Mouse (Mus musculus) spleen, postnatal 36 days (tissue): ENCODE data around the gene Rdh19.
"Not testable (repeated sequence)": the region's sequence is repeated elsewhere in the genome, so short reads cannot be mapped to it uniquely, and the experiment has no call there.

Experiments used
- DNase-seq, 2 experiments: peaks; one replicate each; pipeline ENCODE4 v3.0.0; 2022; ENCODE audit warnings: low spot score in 2 of 2, mixed read lengths in 1 of 2

Gene Rdh19

DNA sequence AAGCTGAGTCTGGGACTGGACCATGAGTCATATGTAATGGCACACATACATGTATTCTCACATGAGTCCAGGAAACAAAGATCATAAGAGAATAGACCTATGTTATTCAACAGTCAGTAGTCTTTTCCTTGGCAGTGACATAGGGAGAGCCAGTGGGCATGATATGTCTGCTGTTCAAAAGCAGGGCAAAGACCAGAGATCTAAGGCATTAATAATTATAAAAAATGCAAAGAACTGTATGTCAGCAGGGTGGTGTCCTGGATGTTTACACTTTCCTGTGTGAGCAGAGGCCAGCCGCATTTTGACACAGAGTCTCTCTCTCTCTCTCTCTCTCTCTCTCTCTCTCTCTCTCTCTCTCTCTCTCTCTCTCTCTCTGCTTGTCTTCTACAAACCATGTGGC lies at the start of gene Rdh19:
Gene Rdh19, plus strand, starts transcription at position 301 of the 400 bp plus-strand sequence.
- DNase-seq, result no peak

DNA sequence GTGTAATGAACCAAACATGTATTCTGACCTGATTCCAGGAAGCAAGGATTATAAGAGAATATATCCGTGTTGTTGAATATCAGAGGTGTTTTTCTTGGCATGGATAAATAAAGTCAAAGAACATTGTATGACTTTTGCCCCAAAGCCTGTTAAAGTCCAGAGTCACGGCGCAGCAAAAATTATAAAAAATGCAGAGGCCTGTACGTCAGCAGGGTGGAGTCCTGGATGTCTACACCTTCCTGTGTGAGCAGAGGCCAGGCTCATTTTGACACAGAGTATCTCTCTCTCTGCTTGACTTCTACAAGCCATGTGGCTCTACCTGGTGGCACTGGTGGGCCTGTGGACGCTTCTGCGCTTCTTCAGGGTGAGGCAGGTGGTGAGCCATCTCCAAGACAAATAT lies 48.8 kb upstream of the Rdh19 start, which contains the start of gene Rdh16:
Gene Rdh16, plus strand, starts transcription at position 262 of the 400 bp plus-strand sequence.
- no peak for DNase-seq

DNA sequence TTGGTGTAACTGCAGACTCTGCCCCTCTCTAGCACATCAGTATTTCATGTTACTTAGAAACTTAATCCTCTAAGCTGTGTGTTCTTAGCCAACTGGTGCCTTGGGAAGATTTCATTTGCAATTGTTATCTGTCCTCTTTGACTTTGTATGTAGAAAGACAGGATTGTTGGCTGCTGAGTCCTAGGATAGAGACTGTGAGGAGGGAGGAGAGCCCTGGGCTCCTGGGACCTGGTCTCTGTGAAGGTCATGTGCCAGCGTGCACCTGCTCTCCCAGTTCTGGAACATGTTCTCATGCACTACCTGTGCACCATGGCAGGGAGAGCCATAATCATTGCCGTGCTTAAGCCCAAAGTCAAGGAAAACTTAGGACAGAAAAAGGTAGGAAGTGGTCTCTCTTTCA lies 48.1 kb upstream of the Rdh19 start:
- no peak for DNase-seq

DNA sequence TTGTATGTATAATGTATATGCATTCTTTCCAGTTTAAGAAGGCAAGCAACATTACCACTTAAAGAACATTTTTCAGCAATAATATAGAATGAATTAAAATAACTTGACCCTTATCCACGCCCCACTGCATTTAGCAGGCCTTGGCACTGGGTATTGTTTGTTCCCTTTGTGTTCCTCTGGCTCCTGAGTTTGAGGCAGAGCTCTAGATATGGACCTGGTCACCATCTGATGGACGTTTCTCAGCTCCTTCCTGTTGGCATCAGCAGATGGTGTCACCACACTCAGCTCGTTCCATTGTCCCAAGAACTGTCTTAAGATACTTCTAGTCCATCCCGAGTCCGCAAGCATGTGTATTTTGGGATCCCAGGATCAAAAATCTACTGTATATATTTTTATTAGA lies 47.5 kb upstream of the Rdh19 start:
- no peak for DNase-seq

DNA sequence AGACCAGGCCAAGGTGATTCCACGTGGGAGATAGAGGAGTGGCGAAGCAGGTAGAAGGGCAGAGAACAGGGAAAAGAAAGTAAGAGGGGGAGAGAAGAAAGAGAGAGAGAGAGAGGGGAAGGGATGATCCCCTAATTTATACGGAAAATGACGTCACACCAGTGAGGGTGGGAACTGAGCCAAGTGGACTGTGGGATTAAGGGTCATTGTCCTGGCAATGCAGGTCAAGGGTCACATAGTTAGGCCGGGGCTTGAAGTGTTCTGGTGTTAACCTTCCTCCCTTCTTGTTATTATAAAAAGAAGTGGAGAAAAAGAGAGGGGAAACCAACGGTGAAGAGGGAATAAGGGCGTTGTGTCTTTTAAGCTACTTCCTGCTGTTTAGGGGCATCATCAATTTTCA lies 45.3 kb upstream of the Rdh19 start:
- no peak for DNase-seq

DNA sequence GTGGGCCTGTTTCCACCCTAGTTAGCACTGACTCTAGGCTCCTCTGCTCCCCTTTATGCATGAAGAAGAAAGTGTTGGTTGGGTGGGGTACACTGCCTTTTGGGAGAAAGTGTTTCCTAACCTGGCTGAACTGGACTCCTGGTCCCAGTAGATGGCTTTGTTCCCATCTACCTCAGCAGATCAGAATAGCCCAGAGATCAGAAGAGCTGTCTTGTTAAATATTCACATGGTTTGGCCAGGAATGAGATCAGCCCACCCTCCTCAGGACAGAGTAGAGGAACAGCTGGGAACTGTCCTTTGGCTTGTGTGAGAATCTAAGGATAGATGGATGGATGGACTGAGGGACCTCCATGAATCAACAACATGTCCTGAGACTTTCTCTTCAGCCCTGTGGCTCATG lies 33.8 kb upstream of the Rdh19 start:
- DNase-seq, result no peak

DNA sequence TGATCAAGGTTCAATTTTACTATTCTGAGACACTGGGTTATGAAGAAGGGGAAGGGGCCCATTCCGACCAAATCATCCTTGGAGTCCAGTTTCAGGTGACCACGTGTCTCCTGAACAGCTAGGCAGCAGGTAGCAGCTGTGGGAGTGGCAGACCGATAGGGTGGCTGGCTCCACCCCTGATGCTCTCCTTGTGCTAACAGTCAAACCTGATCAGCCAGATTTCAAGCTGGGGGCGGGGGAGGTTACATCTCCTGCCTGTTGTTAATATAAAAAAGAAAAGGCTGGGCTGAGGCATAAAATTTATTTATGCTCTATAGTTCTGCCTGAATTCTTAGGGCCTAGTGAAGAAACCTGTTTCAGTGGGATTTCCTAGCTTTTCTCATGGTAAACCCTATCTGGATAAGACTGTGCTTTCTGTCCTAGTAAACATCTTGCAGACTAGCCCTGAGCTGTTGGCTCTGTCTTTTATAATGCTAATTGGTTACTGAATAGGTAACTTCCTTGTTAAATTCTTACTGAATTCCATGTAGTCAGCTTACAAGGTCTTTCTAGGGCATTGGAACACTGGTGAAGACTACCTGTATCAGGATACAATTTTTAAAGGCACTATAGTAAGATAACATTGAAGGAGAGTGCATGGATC lies 32.3 kb upstream of the Rdh19 start:
- not testable (repeated sequence) for DNase-seq

DNA sequence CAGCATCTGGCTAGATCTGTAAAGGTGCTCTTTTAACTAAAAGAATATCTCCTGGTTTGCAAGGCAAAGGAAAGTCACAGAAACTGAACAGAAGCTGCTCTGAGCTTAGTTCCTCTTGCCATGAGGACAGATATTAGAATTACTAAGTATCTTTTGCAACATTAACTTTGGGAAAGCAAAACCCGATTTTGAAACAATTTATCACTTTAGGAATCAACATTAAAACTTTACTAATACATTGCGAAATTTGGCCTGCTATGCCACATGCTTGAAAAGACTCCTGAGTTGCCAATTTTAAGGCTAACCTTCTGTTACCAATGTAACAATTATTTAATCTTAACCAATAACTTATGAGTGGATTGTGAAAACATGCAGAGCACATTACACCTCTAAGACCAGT lies 27.9 kb upstream of the Rdh19 start:
- not testable (repeated sequence) for DNase-seq

DNA sequence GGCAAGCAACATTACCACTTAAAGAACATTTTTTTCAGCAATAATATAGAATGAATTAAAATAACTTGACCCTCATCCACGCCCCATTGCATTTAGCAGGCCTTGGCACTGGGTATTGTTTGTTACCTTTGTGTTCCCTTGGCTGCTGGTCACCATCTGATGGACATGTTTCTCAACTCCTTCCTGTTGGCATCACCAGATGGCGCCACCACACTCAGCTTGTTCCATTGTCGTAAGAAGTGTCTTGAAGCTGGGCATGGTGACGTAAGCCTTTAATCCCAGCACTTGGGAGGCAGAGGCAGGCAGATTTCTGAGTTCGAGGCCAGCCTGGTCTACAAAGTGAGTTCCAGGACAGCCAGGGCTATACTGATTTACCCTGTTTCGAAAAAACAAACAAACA lies 24.3 kb upstream of the Rdh19 start:
- DNase-seq, result no peak

DNA sequence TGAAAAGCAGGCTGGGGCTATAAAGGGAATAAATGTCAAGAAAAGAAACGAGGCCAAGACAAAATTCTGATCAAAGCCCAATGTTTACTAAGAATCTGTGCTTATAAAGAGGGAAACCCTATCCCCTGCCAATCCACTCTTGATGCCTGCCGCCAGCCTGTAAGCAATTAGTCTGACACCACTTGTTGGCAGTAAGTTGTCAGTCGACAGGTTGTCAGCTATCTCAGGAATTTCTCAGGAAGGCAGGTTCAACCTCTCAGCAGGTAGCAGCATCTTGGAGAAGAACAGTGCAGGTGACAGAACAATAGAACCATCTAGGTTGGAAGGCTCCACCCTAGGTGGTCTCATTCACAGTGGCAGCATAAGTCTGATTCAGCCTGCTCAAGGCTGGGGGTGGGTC lies 20.6 kb upstream of the Rdh19 start:
- no peak for DNase-seq

DNA sequence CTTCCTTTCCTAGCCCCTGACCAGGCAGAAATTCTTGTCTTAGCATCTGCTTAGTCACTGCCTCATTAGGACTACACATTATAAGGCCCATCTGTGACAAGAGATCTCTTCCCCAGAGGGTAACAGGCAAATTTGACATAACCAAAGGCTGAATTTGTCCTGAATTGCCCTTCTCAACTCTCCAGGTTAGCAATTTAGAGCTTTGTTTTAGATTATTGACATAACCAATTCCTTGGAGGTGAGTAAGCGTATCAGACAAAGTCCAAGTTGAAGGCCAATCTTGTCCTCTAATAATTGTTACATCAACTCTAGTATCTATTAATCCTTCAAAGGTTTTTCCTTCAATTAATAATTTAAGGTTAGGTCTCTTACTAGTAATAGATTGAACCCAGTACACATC lies 15.5 kb upstream of the Rdh19 start:
- not testable (repeated sequence) for DNase-seq

DNA sequence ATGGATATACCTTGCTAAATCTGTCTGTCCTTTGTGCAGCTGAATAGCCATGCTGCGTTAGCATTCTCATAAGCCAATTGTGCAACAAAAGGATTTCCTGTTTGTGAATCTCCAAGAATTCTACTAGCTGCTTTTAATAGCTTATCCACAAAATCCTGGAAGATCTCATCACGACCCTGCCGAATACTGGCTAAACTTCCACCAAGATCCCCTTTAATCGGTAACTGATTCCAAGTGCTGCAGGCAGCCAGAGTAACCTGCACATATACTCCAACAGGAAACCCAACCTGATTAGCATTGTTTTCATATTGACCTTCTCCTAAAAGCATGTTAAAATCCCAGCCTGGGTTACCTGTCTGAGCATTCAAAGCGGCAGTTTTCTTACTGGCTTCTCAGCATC lies 14.4 kb upstream of the Rdh19 start:
- DNase-seq, result no peak

DNA sequence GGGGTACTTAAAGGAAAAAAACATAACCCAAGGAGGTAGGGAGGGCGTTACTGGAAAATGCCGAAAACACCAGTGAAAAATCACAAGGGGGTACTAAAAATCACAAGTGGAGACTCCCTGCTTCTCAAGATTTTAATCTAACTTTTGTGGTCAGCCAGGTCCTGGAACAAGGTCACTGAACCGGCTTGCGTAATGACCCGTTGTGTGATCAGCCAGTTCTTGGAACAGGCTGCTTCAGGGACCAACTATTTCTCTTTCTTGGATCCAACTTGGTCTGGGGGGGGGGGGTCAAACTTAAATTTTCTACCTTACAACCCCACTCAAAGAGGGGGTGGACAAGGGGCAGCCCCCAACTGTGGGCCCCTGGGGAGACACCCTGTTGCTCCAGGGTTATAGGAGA lies 11.9 kb upstream of the Rdh19 start:
- DNase-seq, result not testable (repeated sequence)

DNA sequence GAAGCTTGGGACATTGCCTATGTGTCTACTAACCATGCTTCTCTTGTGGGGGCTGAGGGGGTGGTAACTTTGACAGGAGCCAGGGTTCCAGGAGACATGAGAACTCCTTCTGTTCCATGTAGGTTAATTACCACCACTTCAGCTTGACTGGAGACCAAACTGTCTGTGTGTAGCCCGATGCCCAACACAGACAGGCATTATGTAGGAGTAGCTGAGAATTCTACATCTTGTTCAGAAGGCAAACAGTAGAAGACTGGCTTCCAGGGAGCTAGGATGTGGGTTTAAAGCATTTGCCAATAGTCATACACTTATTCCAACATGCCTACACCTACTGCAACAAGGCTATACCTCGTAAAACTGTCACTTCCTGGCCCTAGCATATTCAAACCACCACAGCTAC lies 11.2 kb upstream of the Rdh19 start:
- DNase-seq, result no peak

DNA sequence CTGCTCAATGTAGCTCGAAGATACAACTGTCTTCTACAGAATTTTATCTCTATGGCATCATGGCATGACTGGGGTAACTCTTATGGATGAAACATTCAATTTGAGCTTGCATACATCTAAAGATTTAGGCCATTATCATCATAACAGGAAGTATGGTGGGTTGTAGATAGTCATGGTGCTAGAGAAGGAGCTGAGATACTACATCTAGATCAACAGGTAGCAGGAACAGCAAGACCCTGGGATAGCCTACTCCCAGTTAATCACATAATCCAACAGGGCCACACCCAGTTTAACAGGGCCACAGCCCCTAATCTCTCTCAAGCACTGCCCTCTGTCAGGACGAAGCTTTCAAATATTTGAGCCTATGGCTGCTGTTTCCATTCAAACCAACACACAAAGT lies 9.0 kb upstream of the Rdh19 start:
- no peak for DNase-seq

DNA sequence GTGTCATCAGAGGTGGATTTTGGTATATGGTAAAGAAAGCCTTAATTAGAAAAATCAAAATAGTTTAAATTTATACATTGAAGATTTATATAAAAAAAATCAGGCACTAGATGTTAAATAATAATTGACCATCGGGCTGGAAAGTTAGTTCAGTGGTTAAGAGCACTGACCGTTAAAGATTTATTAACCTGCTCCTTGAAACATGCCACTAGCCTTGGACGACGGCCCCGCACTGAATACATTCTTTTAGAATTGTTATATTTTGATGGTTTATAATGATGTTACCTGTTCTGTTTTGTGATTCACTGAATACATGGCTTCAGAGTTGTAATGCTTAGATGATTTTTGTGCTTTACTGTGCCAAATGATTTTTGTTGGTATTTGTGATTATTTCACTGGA lies 3.8 kb upstream of the Rdh19 start:
- not testable (repeated sequence) for DNase-seq

DNA sequence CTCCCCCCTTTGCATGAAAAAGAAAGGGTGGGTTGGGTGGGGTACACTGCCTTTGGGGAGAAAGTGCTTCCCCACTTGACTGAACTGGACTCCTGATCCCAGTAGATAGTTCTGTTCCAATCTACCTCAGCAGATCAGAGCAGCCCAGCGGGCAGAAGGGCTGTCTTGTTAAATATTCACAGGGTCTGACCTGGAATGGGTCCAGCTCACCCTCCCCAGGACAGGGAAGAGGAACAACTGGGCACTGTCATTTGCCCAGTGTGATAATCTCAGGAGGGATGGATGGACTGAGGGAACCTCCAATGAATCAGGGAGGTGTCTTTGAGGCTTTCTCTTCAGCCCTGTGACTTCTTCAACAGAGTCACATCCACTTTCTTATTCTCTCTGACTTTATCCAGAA lies 1.6 kb upstream of the Rdh19 start:
- DNase-seq, result no peak

DNA sequence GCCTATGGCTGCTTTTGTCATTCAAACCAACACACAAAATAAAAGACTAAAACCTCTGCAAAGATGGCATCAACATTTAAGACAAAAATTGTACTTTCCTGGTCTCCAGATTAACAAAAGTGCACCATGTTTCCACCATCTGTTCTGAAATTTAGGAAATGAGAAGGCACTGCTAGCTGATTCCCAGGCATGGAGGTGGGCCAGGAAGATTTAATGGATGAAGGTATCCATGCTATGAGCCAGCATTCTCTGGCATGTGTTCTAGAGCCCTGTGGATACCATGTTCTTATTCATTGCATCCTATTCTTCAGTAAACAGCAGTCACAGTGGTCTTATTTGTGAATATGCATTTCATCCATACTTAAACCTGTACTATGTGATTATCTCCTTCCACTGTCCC lies 6.6 kb downstream of the Rdh19 start:
- DNase-seq, result no peak

DNA sequence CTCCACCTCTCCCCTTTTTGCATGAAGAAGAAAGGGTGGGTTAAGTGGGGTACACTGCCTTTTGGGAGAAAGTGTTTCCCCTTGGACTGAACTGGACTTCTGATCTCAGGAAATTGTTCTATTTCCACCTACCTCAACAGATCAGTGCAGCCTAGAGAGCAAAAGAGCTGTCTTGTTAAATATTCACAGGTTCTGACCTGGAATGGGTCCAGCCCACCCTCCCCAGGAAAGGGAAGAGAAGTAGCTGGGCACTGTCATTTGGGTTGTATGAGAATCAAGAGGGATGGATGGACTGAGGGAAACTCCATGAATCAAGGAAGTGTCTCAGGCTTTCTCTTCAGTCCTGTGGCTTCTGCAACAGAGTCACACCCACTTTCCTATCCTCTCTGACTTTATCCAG lies 15.2 kb downstream of the Rdh19 start:
- no peak for DNase-seq

DNA sequence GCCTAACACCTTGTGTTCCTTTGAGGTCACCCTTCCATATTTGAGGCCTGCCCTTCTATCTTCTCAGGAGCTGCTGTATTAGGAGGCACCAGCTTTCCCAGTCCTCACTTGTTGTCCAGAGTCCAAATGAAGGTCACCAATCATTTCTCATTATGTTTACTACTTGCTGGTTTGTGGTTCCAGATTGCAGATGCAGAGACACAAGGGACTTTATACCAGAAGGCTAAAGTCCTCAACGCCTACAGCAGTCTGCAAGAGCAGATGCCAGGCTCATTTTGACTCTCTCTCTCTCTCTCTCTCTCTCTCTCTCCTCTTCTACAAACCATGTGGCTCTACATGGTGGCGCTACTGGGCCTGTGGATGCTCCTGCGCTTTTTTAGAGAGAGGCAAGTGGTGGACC lies 16.5 kb downstream of the Rdh19 start, which contains the start of gene Rdh16f2:
Gene Rdh16f2, plus strand, starts transcription at position 243 of the 400 bp plus-strand sequence.
- DNase-seq, result no peak

DNA sequence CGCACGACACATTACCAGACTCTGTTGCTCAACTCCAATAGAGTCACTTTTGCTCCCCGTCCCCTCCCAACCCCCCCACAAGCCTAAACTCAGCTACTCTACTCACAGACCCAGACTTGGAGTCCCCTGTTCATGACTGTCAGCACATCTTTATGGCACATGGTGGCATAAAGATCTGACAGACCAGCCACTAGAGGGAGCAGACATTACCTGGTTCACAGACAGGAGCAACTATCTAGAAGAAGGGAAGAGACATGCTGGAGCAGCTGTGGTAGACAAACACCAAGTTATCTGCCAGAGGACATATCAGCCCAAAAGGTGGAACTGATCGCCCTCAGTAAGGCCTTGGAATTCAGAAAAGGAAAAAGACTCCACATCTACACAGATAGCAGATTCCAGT lies 22.8 kb downstream of the Rdh19 start:
- no peak for DNase-seq

DNA sequence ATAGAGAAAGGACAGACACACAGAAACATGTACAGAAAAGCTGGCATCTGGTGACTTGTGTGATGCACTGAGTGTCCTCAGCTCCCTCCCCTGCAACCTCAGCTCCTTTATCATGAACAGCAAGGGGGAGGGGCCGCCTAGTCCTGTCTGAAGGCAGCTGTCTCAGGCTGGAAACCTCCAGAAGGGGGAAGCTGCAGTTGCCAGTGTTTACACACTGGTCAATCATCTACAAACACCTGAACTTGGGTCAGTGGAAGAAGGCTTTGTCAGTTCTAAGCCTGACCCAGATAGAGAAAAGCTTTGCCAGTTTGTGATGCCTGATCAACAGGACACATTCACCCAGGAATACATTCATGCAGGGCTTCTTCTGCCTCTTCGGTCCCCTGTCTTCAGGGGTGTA lies 28.0 kb downstream of the Rdh19 start:
- DNase-seq, result no peak

DNA sequence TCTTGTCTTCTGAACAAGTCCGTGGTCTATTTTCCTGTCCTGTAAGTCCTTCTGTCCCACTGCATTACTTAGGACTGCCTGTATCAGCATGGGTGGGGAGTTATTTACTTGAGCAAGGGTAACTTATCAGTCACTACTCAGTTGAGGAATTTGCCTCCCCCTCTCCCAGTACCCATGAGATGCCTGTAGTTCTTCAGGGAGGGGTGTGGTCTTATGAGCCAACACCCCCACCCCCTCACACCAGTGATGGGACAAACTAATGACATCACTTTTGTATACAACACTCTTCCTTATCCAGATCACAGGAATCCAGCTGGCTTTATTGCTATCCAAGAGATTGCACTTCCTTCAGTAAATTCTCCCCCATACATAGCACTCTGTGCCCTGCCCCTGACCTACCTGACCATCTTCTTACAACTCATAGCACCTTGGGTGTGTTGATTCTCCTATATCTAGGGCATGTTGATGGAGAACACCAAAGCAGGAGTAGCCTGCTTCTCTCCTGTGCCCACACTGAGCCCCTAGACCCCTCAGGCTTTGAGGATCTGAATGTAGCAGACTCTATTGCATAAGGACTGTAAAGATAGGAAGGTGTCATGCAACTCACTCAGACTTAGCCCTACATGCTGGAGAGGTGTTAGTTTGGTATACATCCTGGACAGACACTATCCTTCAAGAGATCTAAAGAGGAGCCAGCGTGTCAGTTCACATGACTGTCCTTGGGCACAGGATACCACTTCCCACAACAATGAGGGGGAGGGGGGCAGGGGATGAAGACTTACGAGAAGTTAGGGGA lies 28.7 kb downstream of the Rdh19 start:
- no peak for DNase-seq
